Mouse (Mus musculus) neural tube, embryonic 12.5 days (tissue): ENCODE results near the gene Nav3. TPM values are rescaled to one million over a fixed set of nuclear protein-coding genes. Genes with fewer than 3 reads are reported as not detected.
"Not testable (repeated sequence)": the region's sequence is repeated elsewhere in the genome, so short reads cannot be mapped to it uniquely, and the experiment has no call there.

ENCODE experiments used
- ATAC-seq: fragments of 200-750 bp; cut with Nextera tagmentation; 2 replicates; pipeline ENCODE4 v1.8.0; 2017; ENCODE audit warnings: low read depth, mild to moderate bottlenecking, moderate TSS enrichment, moderate library complexity; ENCODE audit not compliant: low FRiP score
- H3K27ac ChIP-seq: fragments of 300-500 bp; sonication (generic); 2 replicates; pipeline ENCODE4 v1.5.1; 2016
- H3K27me3 ChIP-seq: fragments of 300-500 bp; sonication (generic); replicated peaks from 2 replicates; pipeline ENCODE4 v1.6.1; 2016; ENCODE audit warnings: mild to moderate bottlenecking
- H3K36me3 ChIP-seq: fragments of 300-500 bp; sonication (generic); 2 replicates; pipeline ENCODE4 v1.6.1; 2016; ENCODE audit warnings: mild to moderate bottlenecking
- H3K4me1 ChIP-seq: fragments of 300-500 bp; sonication (generic); 2 replicates; pipeline ENCODE4 v1.6.1; 2016
- H3K4me2 ChIP-seq: fragments of 300-500 bp; sonication (generic); replicated peaks from 2 replicates; pipeline ENCODE4 v1.6.1; 2016; ENCODE audit warnings: mild to moderate bottlenecking
- H3K4me3 ChIP-seq: fragments of 300-500 bp; sonication (generic); 2 replicates; pipeline ENCODE4 v1.5.1; 2016
- H3K9ac ChIP-seq: fragments of 300-500 bp; sonication (generic); 2 replicates; pipeline ENCODE4 v1.6.1; 2016; ENCODE audit warnings: mild to moderate bottlenecking
- H3K9me3 ChIP-seq: fragments of 300-500 bp; sonication (generic); 2 replicates; pipeline ENCODE4 v1.6.1; 2016; ENCODE audit warnings: mild to moderate bottlenecking
- whole genome bisulfite sequencing: fragments of 180-500 bp; shearing (Covaris S2); methylation state at CpG from one replicate; pipeline ENCODE4 v1.1.7; 2016; 5-methylcytosine and 5-hydroxymethylcytosine counted together
- polyA plus RNA-seq: library from polyadenylated mRNA; unstranded; fragments of >200 nt; fragmentation: Nextera tagmentation; extraction: Ambion mirVana; gene quantifications from 2 replicates; pipeline ENCODE4 v1.2.1, GENCODE M21; 2016

Gene Nav3
- polyA plus RNA-seq, 1 experiment from 2014 or later = 19.5 TPM

DNA sequence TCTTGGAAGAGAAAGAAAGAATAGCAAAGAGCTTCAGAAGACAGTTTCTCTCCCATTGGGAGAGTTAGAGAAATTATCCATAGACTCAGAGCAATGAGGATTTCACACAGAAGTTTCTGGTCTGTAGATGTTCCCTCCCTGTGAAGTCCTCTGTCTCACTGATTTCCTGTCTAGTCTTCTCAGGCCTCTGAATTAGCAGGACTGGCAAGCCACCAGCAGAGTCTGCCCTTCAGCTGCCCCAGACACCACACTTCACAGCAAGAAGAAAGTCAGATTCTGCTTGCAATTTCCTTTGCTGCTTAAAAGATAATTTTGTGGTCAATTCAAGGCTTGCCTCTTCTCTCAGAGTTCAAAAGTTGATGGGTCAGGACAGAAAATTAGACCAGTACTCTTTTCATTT is 361.6 kb downstream of the Nav3 start:
- Histone ChIP-seq H3K36me3 (no peaks in the 10 kb centered on the region), H3K9me3 (no peaks in the 10 kb centered on the region), H3K27ac (no peak overlapping the region), H3K4me2 (no peak overlapping the region), H3K4me1 (no peaks in the 10 kb centered on the region), H3K27me3 (no peaks in the 10 kb centered on the region), H3K9ac (no peak overlapping the region), H3K4me3 (no peak overlapping the region)
- no peak for ATAC-seq

DNA sequence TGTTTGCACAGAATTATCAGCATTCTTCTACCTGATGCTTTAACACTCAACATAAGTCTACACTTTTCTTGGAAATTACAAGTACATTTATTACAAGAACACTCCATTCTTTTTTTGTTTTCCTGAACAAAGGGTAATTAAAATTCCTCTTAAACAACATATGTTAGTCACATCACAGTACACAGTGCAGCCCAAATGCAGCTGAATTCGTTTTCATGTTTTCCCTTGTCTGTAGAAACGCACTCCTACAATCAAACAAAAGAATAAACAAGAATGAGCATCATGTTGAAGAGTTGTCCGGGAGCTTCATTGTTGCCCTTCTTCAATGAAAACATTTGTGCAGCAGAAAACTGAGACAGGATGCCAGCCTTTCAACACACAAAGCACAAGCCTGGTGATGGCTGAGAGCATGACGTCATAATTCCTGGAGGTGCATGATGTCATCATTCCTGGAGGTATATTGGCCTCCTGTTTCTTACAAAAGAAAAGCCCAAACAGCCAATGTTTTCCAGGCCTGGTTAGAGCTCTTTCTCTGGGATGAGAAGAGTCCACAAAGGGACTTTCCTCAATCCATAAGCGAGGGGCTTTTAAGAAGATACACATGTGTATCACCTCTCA is 367.5 kb downstream of the Nav3 start:
- ATAC-seq = no peak
- H3K9me3 ChIP-seq = no peaks in the 10 kb centered on the region
- H3K4me1 ChIP-seq = no peaks in the 10 kb centered on the region
- H3K27me3 ChIP-seq = no peaks in the 10 kb centered on the region
- no peak overlapping the region for H3K9ac ChIP-seq
- no peak overlapping the region for H3K4me2 ChIP-seq
- H3K4me3 ChIP-seq = no peak overlapping the region
- H3K27ac ChIP-seq = no peak overlapping the region
- no peaks in the 10 kb centered on the region for H3K36me3 ChIP-seq
- 71% methylated on average over 5 of the region's 5 CpGs for WGBS

DNA sequence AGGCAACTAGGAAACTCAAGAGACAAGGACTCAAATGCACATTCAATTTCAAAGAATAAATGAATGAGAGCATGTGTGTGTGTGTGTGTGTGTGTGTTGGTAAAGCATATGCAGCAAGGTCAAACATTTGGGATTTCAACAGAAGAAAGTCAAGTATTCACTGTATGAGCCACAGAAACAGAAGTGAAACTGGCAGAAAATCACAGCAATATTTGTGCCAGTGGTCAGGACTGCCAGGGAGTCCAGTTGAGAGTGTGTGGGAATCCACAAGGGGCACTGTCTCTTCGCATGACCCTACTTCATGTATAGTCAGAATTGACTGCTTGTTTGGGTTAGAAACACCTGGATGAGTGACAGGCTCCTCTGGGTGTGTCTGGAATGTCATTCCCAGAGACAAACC is 370.1 kb downstream of the Nav3 start:
- Histone ChIP-seq H3K9ac (no peak overlapping the region), H3K4me3 (no peak overlapping the region), H3K9me3 (no peaks in the 10 kb centered on the region), H3K4me2 (no peak overlapping the region), H3K4me1 (no peaks in the 10 kb centered on the region), H3K27ac (no peak overlapping the region), H3K27me3 (no peaks in the 10 kb centered on the region), H3K36me3 (no peaks in the 10 kb centered on the region)
- ATAC-seq = no peak
- 85% methylated on average over 1 of the region's 1 CpGs for WGBS

DNA sequence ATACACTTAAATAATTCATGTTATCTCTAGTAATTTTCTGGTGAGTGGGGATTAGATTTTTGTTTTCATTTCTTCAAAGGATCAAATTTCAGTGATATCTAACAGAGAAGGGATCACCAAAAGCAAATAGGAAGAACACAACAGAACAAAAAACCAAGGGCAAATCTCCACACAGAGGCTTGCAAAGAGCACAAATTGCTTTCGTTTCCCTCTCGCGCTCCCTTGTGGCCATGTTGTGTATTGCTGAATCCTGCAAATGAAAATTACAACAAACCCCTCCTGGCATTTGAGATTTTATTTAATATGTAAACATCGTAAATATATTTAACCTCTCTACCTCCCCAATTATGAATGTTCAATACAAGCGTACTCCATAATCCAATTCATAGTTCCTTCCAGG is 370.8 kb downstream of the Nav3 start:
- Histone ChIP-seq H3K27me3 (no peaks in the 10 kb centered on the region), H3K4me1 (no peaks in the 10 kb centered on the region), H3K36me3 (no peaks in the 10 kb centered on the region), H3K9me3 (no peaks in the 10 kb centered on the region), H3K9ac (no peak overlapping the region), H3K4me2 (no peak overlapping the region), H3K4me3 (no peak overlapping the region), H3K27ac (no peak overlapping the region)
- peak; percentile 50; the same call in 1 of the 2 replicates for ATAC-seq
- WGBS = 10% methylated on average over 5 of the region's 5 CpGs

DNA sequence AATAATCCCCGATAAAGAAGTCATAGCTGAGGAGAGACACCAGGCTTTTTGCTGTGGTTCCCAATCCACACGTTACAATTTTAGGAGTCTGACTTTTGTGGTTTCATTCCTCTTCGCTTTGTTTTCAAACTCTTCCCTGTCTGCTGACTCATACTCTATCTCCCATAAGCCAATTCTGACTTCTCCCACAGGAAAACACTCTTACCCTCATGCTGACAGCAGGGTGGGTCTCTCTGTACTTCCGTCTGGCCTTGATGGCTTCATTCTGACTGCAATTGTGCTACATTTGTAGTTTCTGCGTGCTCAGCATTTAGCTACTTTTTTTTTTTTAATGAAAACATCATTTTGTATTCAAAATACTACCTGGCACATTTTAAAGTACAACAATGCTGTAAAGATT is 379.4 kb downstream of the Nav3 start:
- Histone ChIP-seq H3K9ac (no peak overlapping the region), H3K36me3 (no peaks in the 10 kb centered on the region), H3K4me3 (no peak overlapping the region), H3K4me1 (no peaks in the 10 kb centered on the region), H3K9me3 (no peaks in the 10 kb centered on the region), H3K4me2 (no peak overlapping the region), H3K27ac (no peak overlapping the region), H3K27me3 (no peaks in the 10 kb centered on the region)
- WGBS = 86% methylated on average over 5 of the region's 5 CpGs
- ATAC-seq = no peak

DNA sequence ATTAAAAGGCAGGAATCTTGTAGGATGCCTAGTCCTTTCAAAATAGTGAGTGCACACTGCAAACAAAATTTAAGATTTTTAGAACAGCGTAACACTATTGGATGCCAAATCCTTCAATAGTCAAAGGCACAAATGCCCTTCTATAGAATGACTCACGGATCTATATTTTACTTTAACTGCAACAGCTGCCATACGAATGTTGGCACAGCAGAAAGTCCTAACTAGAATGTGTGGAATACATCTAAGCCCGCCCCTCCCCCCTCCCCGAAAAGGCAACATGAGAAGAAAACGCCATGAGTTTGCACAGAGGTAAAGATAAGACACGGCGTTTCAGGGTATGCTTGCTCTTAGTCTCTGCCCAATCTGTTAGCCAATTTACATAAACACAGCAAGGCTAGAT is 383.6 kb downstream of the Nav3 start:
- H3K4me2 ChIP-seq = no peak overlapping the region
- no peaks in the 10 kb centered on the region for H3K4me1 ChIP-seq
- 84% methylated on average over 8 of the region's 8 CpGs for WGBS
- H3K36me3 ChIP-seq = no peaks in the 10 kb centered on the region
- H3K9me3 ChIP-seq = no peaks in the 10 kb centered on the region
- H3K27ac ChIP-seq = no peak overlapping the region
- H3K9ac ChIP-seq = no peak overlapping the region
- no peaks in the 10 kb centered on the region for H3K27me3 ChIP-seq
- no peak for ATAC-seq
- H3K4me3 ChIP-seq = no peak overlapping the region

DNA sequence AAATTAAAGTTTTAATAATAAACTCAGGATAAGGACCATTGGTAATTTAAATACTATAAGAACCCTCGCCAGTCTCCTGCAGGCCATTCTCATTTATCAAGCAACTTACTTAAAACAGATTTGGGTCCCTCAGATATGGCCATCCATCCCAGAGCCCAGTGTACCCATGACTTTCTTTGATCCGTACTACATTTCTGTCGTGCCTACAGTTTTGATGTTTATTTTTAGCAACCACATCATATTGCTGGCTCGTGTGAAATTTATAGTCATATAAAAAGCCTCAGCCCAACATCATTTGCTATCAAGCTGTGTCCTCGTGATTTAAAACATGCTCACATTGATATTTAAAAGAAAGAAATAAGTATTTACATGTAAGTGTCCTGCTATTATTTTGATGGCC is 394.8 kb downstream of the Nav3 start:
- Histone ChIP-seq H3K27me3 (no peaks in the 10 kb centered on the region), H3K27ac (no peak overlapping the region), H3K4me3 (no peak overlapping the region), H3K4me1 (no peaks in the 10 kb centered on the region), H3K9ac (no peak overlapping the region), H3K36me3 (no peaks in the 10 kb centered on the region), H3K4me2 (no peak overlapping the region), H3K9me3 (no peaks in the 10 kb centered on the region)
- ATAC-seq = no peak
- 81% methylated on average over 5 of the region's 5 CpGs for WGBS

DNA sequence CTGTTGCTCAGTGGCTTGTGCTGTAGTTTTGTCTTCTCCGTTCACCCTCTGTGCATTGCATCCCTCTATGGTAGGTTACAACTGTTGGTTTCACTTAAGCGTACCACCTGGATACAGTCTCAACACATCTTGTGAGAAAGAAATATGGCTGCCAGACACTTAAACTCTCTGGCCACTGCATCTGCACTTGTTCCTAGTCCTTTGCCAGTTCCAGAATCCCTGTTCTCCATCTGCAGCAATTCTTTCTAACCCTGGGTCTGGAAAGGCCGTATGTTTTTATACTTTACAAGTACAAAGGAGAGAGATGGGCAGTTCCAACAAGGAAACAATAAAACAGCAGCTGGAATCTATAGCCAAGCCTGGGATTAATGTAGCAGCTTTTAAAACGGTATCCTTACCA is 418.5 kb downstream of the Nav3 start:
- Histone ChIP-seq H3K4me2 (no peak overlapping the region), H3K27me3 (no peaks in the 10 kb centered on the region), H3K4me1 (no peaks in the 10 kb centered on the region), H3K9ac (no peak overlapping the region), H3K27ac (no peak overlapping the region), H3K4me3 (no peak overlapping the region), H3K36me3 (no peaks in the 10 kb centered on the region), H3K9me3 (no peaks in the 10 kb centered on the region)
- 79% methylated on average over 4 of the region's 4 CpGs for WGBS
- no peak for ATAC-seq

DNA sequence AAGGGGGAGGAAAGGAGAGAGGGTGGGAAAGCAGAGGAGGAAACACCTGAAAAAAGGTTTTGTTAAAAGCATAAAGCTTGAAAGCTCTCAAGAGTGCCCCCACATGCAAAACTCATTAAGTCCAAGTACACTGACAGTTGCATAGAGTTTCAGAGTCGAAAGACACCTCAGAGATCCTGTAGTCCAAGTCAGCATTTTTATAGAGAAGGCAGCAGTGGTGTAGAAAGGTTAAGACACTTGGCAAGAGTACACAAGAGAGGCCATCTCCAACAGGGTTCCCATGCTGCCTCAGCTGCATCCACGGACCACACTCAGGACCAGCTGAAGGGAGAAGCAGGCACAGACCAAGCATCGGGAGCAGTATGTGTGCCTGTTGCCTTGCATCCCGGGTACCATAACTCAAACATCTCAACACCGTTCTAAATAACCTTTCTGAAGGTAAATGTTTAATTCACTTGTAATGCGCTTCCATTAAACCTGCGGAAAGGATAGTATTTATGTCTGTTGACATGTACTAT is 421.4 kb downstream of the Nav3 start:
- H3K4me3 ChIP-seq = no peak overlapping the region
- no peaks in the 10 kb centered on the region for H3K27me3 ChIP-seq
- no peak overlapping the region for H3K9ac ChIP-seq
- no peaks in the 10 kb centered on the region for H3K36me3 ChIP-seq
- 79% methylated on average over 7 of the region's 7 CpGs for WGBS
- no peaks in the 10 kb centered on the region for H3K4me1 ChIP-seq
- no peak overlapping the region for H3K27ac ChIP-seq
- H3K4me2 ChIP-seq = no peak overlapping the region
- ATAC-seq = no peak
- H3K9me3 ChIP-seq = no peaks in the 10 kb centered on the region

DNA sequence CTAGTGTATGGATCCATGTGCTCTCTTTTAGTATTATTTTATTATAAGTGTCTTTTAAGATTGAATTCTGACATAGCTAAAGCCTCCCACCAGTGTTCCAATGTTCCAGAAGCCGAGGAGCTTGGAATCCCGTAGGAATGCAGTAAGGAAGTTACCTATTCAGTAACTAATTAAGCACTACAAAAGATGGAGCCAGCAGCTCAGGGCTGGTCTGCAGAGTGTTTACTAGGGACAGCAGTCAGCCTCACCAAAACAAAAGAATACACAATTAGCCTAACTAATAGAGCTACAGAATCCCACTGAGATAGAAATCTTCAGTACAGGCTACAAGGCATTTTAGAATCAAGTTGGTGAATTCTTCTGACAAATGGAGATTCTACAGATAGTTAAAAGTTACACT is 431.1 kb downstream of the Nav3 start:
- 66% methylated on average over 2 of the region's 2 CpGs for WGBS
- not testable (repeated sequence) for H3K4me3 ChIP-seq, H3K27me3 ChIP-seq, H3K36me3 ChIP-seq, H3K9ac ChIP-seq, ATAC-seq, H3K27ac ChIP-seq, H3K4me1 ChIP-seq, H3K4me2 ChIP-seq, H3K9me3 ChIP-seq

DNA sequence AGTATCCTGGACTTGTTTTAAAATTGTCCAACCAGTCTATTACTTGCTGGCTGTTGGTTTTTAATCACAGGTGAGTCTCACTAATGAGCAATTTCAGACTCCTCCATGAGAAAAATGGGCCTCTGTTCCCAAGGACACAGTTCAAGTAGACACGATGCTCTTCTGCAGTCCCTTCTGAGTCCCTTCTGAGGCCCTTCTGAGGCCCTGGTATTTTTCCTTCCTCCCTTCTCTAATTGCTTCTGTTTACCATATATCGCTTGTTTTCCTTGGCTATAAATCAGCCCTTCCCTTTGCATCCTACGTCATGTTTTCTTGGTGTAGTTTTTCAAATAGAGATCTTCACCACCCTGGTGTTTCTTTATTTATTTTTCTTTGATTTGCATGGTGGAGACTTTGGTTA is 433.9 kb downstream of the Nav3 start:
- no peak overlapping the region for H3K9ac ChIP-seq
- no peaks in the 10 kb centered on the region for H3K9me3 ChIP-seq
- no peak overlapping the region for H3K4me2 ChIP-seq
- H3K4me3 ChIP-seq = no peak overlapping the region
- no peak for ATAC-seq
- no peaks in the 10 kb centered on the region for H3K36me3 ChIP-seq
- H3K27ac ChIP-seq = no peak overlapping the region
- WGBS = 75% methylated on average over 3 of the region's 3 CpGs
- H3K27me3 ChIP-seq = no peaks in the 10 kb centered on the region
- H3K4me1 ChIP-seq = no peaks in the 10 kb centered on the region

DNA sequence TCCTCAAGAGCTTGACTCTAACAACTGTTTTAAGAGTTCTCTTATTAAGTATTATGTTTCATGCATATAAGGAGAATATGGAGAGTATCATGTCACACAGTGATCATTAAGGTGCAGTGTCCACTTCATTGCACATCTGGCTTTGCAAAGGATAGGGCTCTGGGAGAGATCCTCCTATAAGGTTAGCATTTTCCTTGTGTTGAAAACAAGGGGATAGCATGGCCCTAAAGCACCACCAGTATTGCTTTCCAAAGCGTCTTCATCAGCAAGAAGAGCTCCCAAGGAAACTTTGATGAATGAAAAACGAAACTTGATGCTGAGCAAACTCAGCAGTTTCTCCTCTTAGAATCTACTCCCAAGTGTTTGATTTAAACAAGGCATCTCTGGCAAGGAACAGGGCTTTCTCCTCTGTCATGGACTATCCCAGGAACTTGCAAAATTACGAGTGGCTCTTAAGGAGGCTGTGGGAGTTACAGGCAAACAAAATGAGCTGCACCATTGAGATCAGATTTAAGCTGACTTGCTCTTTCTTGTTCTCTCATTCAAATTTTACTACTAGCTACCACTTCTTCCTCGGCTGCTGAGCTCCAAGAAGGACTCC is 436.6 kb downstream of the Nav3 start:
- no peak for ATAC-seq
- Histone ChIP-seq H3K36me3 (no peaks in the 10 kb centered on the region), H3K27ac (no peak overlapping the region), H3K4me2 (no peak overlapping the region), H3K4me3 (no peak overlapping the region), H3K9me3 (no peaks in the 10 kb centered on the region), H3K27me3 (no peaks in the 10 kb centered on the region), H3K4me1 (no peaks in the 10 kb centered on the region), H3K9ac (no peak overlapping the region)
- 71% methylated on average over 4 of the region's 4 CpGs for WGBS

DNA sequence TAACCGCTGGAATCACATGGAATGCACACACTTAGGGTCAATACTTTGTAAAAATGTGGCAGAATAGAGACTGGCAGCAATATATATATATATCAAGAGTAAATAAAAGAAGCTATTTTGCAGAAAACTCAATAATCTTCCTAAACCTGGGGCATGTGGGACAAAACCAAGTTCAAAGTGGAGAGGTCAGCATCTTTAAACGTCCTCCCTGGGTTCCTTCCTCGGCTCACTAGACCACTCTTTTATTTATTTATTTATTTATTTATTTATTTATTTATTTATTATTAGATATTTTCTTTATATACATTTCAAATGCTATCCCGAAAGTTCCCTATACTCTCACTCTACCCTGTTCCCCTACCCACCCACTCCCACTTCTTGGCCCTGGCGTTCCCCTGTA is 454.7 kb downstream of the Nav3 start:
- not testable (repeated sequence) for H3K4me1 ChIP-seq, ATAC-seq, H3K9ac ChIP-seq, H3K4me2 ChIP-seq, H3K27me3 ChIP-seq, H3K27ac ChIP-seq, H3K9me3 ChIP-seq, H3K36me3 ChIP-seq, H3K4me3 ChIP-seq
- 80% methylated on average over 5 of the region's 5 CpGs for WGBS
